Mouse (Mus musculus): ENCODE measurements at regions not wholly inside any gene's neighbourhood (a gene's known extent, or its start where the extent isn't known, plus 50 kb on each side); places are given as distances from the start of the nearest gene placed in this dataset.

DNA sequence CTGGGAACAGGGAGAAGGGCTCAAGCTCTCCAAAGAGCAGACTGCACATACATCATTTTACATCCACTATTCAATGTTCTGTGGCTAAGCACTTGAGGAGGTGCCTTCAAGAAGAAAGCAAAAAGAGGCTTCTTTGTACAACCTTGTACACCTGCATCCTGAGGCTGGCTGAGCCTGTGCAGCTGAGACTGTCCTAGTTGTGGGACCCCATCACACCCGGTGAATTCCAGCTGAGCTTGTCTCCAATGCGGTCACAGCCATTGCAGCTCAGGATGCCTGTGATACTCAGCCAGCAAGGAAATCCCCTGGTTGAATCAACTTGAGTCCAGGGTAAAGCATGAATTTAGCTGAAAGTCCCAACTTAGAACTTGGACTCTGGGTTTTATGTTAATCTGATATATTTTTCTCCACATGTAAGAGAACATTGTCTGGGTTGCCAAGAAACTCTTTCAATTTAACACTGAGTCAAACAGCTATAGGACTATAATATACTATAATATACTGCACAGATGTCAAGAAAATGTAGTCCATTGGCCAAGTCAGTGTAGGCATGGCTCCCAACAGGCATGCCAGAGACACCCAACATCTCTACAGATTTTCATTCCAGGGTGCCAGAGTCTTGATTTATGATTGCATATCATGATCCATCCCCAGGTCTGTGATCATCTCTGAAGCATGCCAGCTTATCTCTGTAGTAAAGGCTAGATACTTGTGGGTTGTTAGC is 599.2 kb downstream of the Pard3 start:
- no peak overlapping the region for H3K9ac ChIP-seq (ENCODE audit: control insufficient read depth, low read depth, low read length, poor library complexity, severe bottlenecking)
- no peaks in the 10 kb centered on the region for H3K27me3 ChIP-seq (ENCODE audit: control insufficient read depth in 1 of 2, insufficient read depth in 2 of 2, low read length in 2 of 2)
- H3K4me1 ChIP-seq (ENCODE audit: control insufficient read depth in 1 of 2, insufficient read depth in 2 of 2, low read length in 2 of 2): no peaks in the 10 kb centered on the region
- H3K36me3 ChIP-seq (ENCODE audit: control insufficient read depth in 1 of 2, insufficient read depth in 2 of 2, low read length in 2 of 2): no peaks in the 10 kb centered on the region
- H3K9me3 ChIP-seq (replicated peaks; ENCODE audit: insufficient read depth, low read length): no peaks in the 10 kb centered on the region
- H3K27ac ChIP-seq (ENCODE audit: control insufficient read depth, low read depth, low read length): no peak overlapping the region
- TF ChIP-seq USF2 (IDR thresholded peaks at IDR 0.05; ENCODE audit: borderline replicate concordance in 1 of 2, insufficient read depth in 1 of 2, low read depth in 1 of 2, low read length in 2 of 2) (no peak), GABPA (IDR thresholded peaks at IDR 0.05; ENCODE audit: low read depth, low read length) (no peak), MAX (IDR thresholded peaks at IDR 0.05; ENCODE audit: low read length) (no peak), UBTF (IDR thresholded peaks at IDR 0.05; ENCODE audit: borderline replicate concordance, insufficient read depth, low read depth, low read length) (no peak), HCFC1 (IDR thresholded peaks at IDR 0.05; ENCODE audit: low read depth, low read length) (no peak), TCF12 (IDR thresholded peaks at IDR 0.05; ENCODE audit: low read depth, low read length) (no peak), ZMIZ1 (IDR thresholded peaks at IDR 0.05; ENCODE audit: low read depth, low read length) (no peak), GATA1 (IDR thresholded peaks at IDR 0.05; ENCODE audit: low read depth, low read length) (no peak), E2F4 (IDR thresholded peaks at IDR 0.05; ENCODE audit: borderline replicate concordance, low read depth, low read length) (no peak), ZKSCAN1 (IDR thresholded peaks at IDR 0.05; ENCODE audit: low read depth, low read length) (no peak), RAD21 (IDR thresholded peaks at IDR 0.05; ENCODE audit: low read depth, low read length) (no peak), USF1 (IDR thresholded peaks at IDR 0.05; ENCODE audit: low read depth, low read length) (no peak), MYB (IDR thresholded peaks at IDR 0.05; ENCODE audit: low read depth, low read length) (no peak), ETS1 (IDR thresholded peaks at IDR 0.05; ENCODE audit: low read depth, low read length) (no peak), ELF1 (IDR thresholded peaks at IDR 0.05; ENCODE audit: low read depth, low read length) (no peak)
- no peak for DNase-seq (ENCODE audit: low read depth, low spot score)
- no peak overlapping the region for H3K4me3 ChIP-seq (ENCODE audit: control insufficient read depth in 1 of 2, insufficient read depth in 1 of 2, low read depth in 2 of 2, low read length in 2 of 2)
- H3K79me2 ChIP-seq (ENCODE audit: control insufficient read depth, insufficient read depth, low read length, poor library complexity): no peaks in the 10 kb centered on the region

- no peaks in the 10 kb centered on the region for H3K4me1 ChIP-seq (ENCODE audit: control insufficient read depth in 1 of 2, insufficient read depth in 2 of 2, low read length in 2 of 2)
Observed at GRCm38 (mm10) chr8:127666606-127667005, 602.9 kb downstream of the Pard3 start.

More at GRCm38 (mm10) chr8:127666606-127667005, 602.9 kb downstream of the Pard3 start:
- no peak for DNase-seq (ENCODE audit: low read depth, low spot score)
- no peak overlapping the region for H3K4me3 ChIP-seq (ENCODE audit: control insufficient read depth in 1 of 2, insufficient read depth in 1 of 2, low read depth in 2 of 2, low read length in 2 of 2)
- no peak overlapping the region for H3K9ac ChIP-seq (ENCODE audit: control insufficient read depth, low read depth, low read length, poor library complexity, severe bottlenecking)
- no peaks in the 10 kb centered on the region for H3K79me2 ChIP-seq (ENCODE audit: control insufficient read depth, insufficient read depth, low read length, poor library complexity)
- no peaks in the 10 kb centered on the region for H3K36me3 ChIP-seq (ENCODE audit: control insufficient read depth in 1 of 2, insufficient read depth in 2 of 2, low read length in 2 of 2)
- no peaks in the 10 kb centered on the region for H3K9me3 ChIP-seq (replicated peaks; ENCODE audit: insufficient read depth, low read length)
- no peak overlapping the region for H3K27ac ChIP-seq (ENCODE audit: control insufficient read depth, low read depth, low read length)
- TF ChIP-seq POLR2AphosphoS2 (IDR thresholded peaks at IDR 0.05; ENCODE audit: low read length) (no peak), RAD21 (IDR thresholded peaks at IDR 0.05; ENCODE audit: low read depth, low read length) (no peak), USF2 (IDR thresholded peaks at IDR 0.05; ENCODE audit: borderline replicate concordance in 1 of 2, insufficient read depth in 1 of 2, low read depth in 1 of 2, low read length in 2 of 2) (no peak), CHD1 (IDR thresholded peaks at IDR 0.05; ENCODE audit: low read depth, low read length) (no peak), USF1 (IDR thresholded peaks at IDR 0.05; ENCODE audit: low read depth, low read length) (no peak), GATA1 (IDR thresholded peaks at IDR 0.05; ENCODE audit: low read depth, low read length) (no peak), HCFC1 (IDR thresholded peaks at IDR 0.05; ENCODE audit: low read depth, low read length) (no peak), ELF1 (IDR thresholded peaks at IDR 0.05; ENCODE audit: low read depth, low read length) (no peak), TBP (IDR thresholded peaks at IDR 0.05; ENCODE audit: low read depth, low read length) (no peak), CHD2 (IDR thresholded peaks at IDR 0.05; ENCODE audit: low read length) (no peak), MXI1 (IDR thresholded peaks at IDR 0.05; ENCODE audit: low read depth, low read length) (no peak), NELFE (IDR thresholded peaks at IDR 0.05; ENCODE audit: low read depth, low read length) (no peak), RCOR1 (IDR thresholded peaks at IDR 0.05; ENCODE audit: low read depth, low read length) (no peak), ETS1 (IDR thresholded peaks at IDR 0.05; ENCODE audit: low read depth, low read length) (no peak)
- no peaks in the 10 kb centered on the region for H3K27me3 ChIP-seq (ENCODE audit: control insufficient read depth in 1 of 2, insufficient read depth in 2 of 2, low read length in 2 of 2)
